13 mouse cellular contexts compared by ENCODE assay signal in the genomic region with DNA sequence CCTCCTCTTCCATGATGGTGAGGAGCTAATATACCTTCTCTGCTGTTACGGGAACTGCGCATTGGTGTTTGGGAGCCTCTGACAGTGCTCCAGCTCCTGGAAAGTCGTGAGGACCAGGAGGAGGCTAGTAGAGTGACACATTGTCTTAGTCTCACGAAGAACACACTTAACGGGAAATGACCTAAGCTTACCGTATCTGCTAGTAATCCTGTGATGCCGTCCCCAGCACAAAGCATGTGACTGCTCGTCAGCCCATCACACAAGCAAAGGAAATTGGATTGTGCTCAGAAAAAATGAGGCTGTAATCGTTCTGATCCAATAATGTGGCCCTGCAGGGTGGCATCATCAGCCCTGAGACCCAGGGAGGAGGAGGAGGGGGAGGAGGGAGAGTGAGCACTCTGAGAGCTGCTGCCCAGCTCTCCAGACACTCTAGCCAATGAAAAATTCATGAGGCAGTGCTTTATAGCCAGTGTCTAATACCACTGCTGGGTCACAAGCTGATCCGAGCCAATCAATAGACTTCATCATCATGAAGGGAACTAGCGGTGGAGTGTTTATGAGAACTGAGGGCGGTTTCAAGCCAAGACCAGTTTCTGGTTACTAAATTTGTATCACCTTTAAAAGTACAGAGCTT. TPM values are rescaled to one million over a fixed set of nuclear protein-coding genes. Genes with fewer than 3 reads are reported as not detected.
DNase-seq lines count a peak whose midpoint lies in the region; ATAC-seq lines count a peak whose summit lies in the region.
"Had no signal": no experiment of that assay in that cellular context is flagged by ENCODE, and none has a peak within 500 bp of the region (broad histone marks: within the 10 kb centered on the region; RNA-seq: fewer than 3 reads in every experiment).

No protein-coding gene starts in this region.

- 0 out of 2 replicates have a peak, but pooled peaks have one; percentile 31 for ATAC-seq in frontal cortex, adult (ENCODE audit: low TSS enrichment)
- peak; percentile 70 for ATAC-seq in hindbrain, embryonic 14.5 days (ENCODE audit: low FRiP score)
- peak; percentile 91 for ATAC-seq in midbrain, embryonic 12.5 days (ENCODE audit: low FRiP score, low read depth)
- no peak for ATAC-seq in megakaryocyte, adult 5-6 weeks (ENCODE audit: poor library complexity, severe bottlenecking)
- ATAC-seq: activated CD4-positive, CD25-positive, alpha-beta regulatory T cell, adult 4 months had no signal

- H3K4me2 ChIP-seq in hindbrain, embryonic 14.5 days (replicated peaks): no peak overlapping the region
- no peak overlapping the region; the same call in 1 of the 2 replicates for H3K4me2 ChIP-seq in midbrain, embryonic 12.5 days (replicated peaks)
- H3K4me2 ChIP-seq: lung, embryonic 15.5 days had no signal

- no peak for DNase-seq in frontal cortex, postnatal 36 days (ENCODE audit: low spot score in 2 of 2)
- DNase-seq in hindbrain, embryonic 14.5 days (ENCODE audit: low spot score): peak; percentile 32
- peak; percentile 46 for DNase-seq in retina, postnatal 7 days (ENCODE audit: low read depth, low spot score)
- no peak for DNase-seq in gastrocnemius, postnatal 25 days
- DNase-seq in yolk sac, embryonic 10.5 days (ENCODE audit: low spot score): no peak
- DNase-seq: heart, adult 18-20 months; heart, postnatal 10 days; kidney, adult 2 months had no signal

- H3K27ac ChIP-seq in hindbrain, embryonic 14.5 days: peak overlapping the region; percentile 79
- H3K27ac ChIP-seq in midbrain, embryonic 12.5 days (replicated peaks): peak overlapping the region; percentile 22; the same call in 1 of the 2 replicates
- H3K27ac ChIP-seq: lung, embryonic 15.5 days had no signal

- H3K4me1 ChIP-seq in hindbrain, embryonic 14.5 days (replicated peaks; ENCODE audit: control insufficient read depth, insufficient read depth, low read length): 0 out of 2 replicates have a peak, but pooled peaks cover 2% of the 10 kb centered on the region
- no peaks in the 10 kb centered on the region for H3K4me1 ChIP-seq in midbrain, embryonic 12.5 days
- H3K4me1 ChIP-seq: lung, embryonic 15.5 days had no signal

- H3K4me3 ChIP-seq in hindbrain, embryonic 14.5 days (replicated peaks; ENCODE audit: low read length): no peak overlapping the region
- no peak overlapping the region for H3K4me3 ChIP-seq in midbrain, embryonic 12.5 days
- H3K4me3 ChIP-seq: lung, embryonic 15.5 days had no signal

- H3K36me3 ChIP-seq in hindbrain, embryonic 14.5 days (replicated peaks; ENCODE audit: control insufficient read depth, insufficient read depth): no peaks in the 10 kb centered on the region
- 0 out of 2 replicates have a peak, but pooled peaks cover 4% of the 10 kb centered on the region for H3K36me3 ChIP-seq in midbrain, embryonic 12.5 days
- H3K36me3 ChIP-seq: lung, embryonic 15.5 days had no signal

- 56% methylated on average over 12 of the region's 12 CpGs for WGBS in hindbrain, embryonic 14.5 days
- WGBS in midbrain, embryonic 12.5 days: 47% methylated on average over 12 of the region's 12 CpGs

- no peak overlapping the region for H3K9ac ChIP-seq in hindbrain, embryonic 14.5 days
- no peak overlapping the region for H3K9ac ChIP-seq in midbrain, embryonic 12.5 days (replicated peaks)
- H3K9ac ChIP-seq: lung, embryonic 15.5 days had no signal

- 0 out of 2 replicates have a peak, but pooled peaks cover 6% of the 10 kb centered on the region for H3K9me3 ChIP-seq in hindbrain, embryonic 14.5 days (ENCODE audit: control insufficient read depth, low read length)
- H3K9me3 ChIP-seq in midbrain, embryonic 12.5 days: no peaks in the 10 kb centered on the region
- H3K9me3 ChIP-seq: lung, embryonic 15.5 days had no signal

- no peaks in the 10 kb centered on the region for H3K27me3 ChIP-seq in hindbrain, embryonic 14.5 days (ENCODE audit: control insufficient read depth, insufficient read depth, low read length)
- H3K27me3 ChIP-seq in midbrain, embryonic 12.5 days: no peaks in the 10 kb centered on the region
- H3K27me3 ChIP-seq: lung, embryonic 15.5 days had no signal

RNA-seq across cellular contexts. Expression of gene Atf3, which starts 24.3 kb away (rescaled TPM):
- polyA plus RNA-seq in hindbrain, embryonic 14.5 days (2014; fragmentation: Nextera tagmentation; extraction: Ambion mirVana): 1.4 and 1.8 TPM in 2 replicates
- 1.5 and 2.1 TPM in 2 replicates for polyA plus RNA-seq in midbrain, embryonic 12.5 days (2016; fragmentation: Nextera tagmentation; extraction: Ambion mirVana)
- total RNA-seq in gastrocnemius, postnatal 25 days (2021): 10 to 100 TPM in 1 of 2 experiments, 1 to 10 TPM in 1; 7.0 to 12.6 TPM
- 15.5 and 38.2 TPM in 2 replicates for total RNA-seq in megakaryocyte, adult 5-6 weeks (2015)
- 19.3 and 57.2 TPM in 2 replicates for total RNA-seq in megakaryocyte, adult 5-6 weeks (2017)
- polyA plus RNA-seq: activated CD4-positive, CD25-positive, alpha-beta regulatory T cell, adult 4 months had no signal

Comparison
In these comparisons a context has a peak if more than half of its experiments do, and no peak if none do; other contexts are left out.
1. DNase-seq: peak in hindbrain, embryonic 14.5 days (single experiment) and retina, postnatal 7 days (single experiment); none in frontal cortex, postnatal 36 days (0 of 2), gastrocnemius, postnatal 25 days (single experiment) and yolk sac, embryonic 10.5 days (single experiment).